Mouse (Mus musculus) urinary bladder, adult 2 months (tissue): ENCODE data around the gene Usp29. TPM values are rescaled to one million over a fixed set of nuclear protein-coding genes. Genes with fewer than 3 reads are reported as not detected.
"Not testable (repeated sequence)": the region's sequence is repeated elsewhere in the genome, so short reads cannot be mapped to it uniquely, and the experiment has no call there.

Experiments
- DNase-seq: peaks from one replicate; pipeline ENCODE4 v3.0.0; 2022; ENCODE audit warnings: low spot score
- polyA plus RNA-seq: library from polyadenylated mRNA; depleted of rRNA; stranded (reverse); fragments of >200 nt; gene quantifications from 2 replicates; pipeline ENCODE4 v1.2.3, GENCODE M21; 2012; rRNA removed

Usp29 gene
- polyA plus RNA-seq, 1 experiment, result 0.84 TPM

DNA sequence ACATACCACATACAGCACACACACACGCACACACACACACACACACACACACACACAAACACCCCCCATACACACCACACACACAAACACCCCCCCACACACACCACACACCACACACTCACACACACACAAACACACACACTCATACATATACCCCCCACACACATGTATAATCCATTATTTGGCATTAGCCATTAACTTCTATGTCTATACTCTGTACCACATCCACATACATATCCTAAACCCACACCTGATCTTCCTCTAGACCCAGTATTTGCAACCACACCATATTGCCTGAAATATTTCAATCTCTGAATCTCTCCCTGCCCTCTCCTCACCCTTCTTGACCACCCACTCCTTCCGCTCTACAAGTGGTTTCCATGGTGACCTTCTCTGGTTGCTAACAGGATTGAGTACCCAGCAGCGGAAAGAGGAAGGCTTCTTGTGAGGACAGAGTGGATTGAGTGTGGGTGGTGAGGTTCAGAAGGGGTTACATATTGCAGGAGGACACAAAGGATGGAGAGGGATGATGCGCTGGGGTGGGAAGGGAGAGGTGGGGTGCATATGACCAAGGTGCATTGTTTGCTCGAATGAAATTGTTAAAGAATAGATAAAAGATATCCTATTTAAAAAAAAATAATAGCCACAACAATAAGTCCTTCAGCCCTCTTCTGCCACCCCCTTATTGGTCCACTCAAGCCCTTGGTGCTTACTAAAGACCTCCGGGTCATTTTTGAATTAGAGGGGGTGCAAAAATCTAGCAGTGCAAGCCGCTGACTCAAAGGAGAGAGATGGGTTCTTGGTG, 195.8 kb downstream of the Usp29 start:
- no peak for DNase-seq

DNA sequence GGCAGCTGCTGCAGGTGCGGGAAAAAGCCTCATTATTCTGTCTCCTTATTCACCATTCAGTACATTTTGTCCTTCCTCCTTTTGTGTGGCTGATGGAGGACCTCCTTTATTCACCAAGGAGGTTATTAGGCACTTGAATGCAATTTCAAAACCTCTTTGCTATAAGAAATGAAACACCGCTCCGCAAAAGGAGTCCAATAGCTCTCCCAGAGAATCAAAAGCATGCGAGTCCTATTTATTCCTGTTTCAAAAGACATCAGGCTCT, 196.3 kb downstream of the Usp29 start:
- DNase-seq, result no peak

DNA sequence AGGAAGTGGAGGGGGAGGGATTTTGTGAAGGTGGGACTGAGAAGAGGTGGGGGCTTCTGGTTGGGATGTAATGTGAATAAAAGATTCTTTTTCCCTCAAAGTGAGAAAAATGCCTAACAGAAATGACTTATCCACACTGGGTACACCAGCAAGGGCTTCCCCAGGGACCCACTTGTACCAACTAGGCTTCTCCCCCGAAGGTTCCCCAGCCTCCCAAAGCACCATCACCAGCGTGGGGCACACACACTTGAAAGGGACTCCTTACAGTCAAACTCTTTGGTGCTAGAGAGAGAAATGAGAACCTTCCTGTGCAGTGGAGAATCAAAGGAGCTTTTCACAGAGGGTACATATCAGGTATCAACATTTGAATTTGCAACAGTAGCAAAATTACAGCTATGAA, 198.9 kb downstream of the Usp29 start:
- DNase-seq, result no peak

DNA sequence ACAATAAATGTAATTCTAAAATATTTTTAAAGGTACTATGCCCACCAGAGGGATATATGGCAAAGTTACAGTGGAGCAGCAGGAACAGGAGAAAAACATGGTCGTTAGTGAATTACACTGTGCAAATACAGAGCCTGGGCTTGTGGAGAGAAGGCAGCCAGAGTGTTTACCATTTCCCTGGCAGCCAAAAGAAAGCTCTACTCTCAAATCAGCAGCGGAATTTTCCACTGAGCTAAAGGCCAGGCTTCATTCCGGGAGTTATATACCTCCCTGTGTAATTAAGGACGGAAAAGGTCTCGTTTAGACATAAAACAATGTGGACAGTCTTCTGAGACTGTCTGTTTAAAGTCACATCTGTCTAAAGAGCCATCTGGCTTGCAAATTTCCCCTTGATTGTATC, 204.4 kb downstream of the Usp29 start:
- no peak for DNase-seq

DNA sequence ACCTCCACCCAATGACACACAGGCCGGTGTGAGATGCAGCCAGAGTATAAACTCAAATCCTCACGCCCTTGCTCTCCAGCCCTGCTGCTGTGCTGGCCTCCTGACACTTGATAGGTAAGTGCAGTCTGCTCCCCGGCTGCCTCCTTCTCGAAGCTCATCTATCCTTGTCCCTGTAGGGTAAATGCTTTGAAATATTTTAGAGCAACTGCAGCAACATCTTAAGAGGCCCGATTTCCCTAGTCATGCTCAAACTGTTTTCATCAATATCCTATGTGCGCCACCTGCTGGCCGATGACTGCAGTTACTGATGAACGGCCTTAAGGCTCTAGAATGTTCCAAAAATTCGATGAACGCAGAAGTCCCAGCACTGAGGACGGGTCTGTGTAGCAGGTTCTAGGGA, 206.7 kb downstream of the Usp29 start:
- peak; percentile 51 for DNase-seq

DNA sequence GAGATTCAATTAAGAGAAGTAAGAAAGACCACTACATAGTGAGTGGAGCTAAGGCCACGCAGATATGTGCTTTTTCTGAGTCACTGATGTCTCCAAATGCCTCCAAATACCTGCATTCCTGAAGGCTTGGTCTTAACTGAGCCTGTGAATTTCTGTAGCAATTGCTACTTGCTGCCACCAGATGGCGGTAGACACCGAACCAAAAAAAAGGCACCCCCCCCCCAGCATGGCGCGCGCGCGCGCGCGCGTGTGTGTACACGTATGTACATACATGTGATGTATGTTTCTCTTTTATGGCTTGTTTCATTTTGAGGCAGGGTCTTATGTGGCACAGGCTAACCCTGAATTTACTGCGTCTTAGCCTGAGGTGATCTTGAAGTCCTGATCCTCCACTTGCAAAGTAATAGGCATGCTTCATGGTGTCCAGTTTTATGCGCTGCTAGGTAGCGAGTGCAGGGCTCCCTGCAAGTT, 210.4 kb downstream of the Usp29 start:
- no peak for DNase-seq

DNA sequence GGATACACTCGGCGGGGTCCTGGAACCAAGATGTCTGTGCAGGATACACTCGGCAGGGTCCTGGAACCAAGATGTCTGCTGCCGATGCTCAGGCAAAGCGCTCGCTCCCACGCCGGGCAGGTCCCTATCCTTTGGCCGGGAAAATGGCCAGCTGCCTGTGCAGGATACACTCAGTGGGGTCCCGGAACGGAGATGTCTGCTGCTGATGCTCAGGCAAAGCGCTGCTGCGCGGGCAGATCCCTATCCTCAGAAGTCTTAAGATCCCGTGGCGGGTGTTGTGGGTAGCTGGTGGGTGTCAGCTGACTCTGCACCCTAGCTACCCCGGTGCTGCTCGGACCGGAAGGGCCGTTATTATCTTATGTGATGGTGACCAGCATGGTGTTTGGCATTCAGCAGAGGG, 217.7 kb downstream of the Usp29 start:
- not testable (repeated sequence) for DNase-seq

DNA sequence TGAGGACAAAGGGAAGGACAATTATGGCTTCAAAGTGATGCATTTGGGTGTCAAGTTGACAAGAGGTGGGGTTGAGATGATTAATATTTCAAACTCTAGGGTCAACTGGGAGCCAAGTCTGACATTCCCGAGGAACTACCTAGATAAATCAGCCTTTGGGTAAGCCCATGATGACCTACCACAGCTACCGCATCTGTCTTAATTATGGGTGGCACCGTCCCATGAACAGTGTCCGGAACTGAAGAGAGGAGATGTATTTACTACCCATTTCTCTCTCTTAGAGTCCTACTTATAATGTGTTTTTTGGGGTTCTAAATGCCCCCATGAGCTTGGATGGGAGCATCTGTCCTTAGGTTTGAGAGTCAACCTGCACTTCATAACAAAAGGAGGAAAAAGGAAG, 226.2 kb downstream of the Usp29 start:
- no peak for DNase-seq

DNA sequence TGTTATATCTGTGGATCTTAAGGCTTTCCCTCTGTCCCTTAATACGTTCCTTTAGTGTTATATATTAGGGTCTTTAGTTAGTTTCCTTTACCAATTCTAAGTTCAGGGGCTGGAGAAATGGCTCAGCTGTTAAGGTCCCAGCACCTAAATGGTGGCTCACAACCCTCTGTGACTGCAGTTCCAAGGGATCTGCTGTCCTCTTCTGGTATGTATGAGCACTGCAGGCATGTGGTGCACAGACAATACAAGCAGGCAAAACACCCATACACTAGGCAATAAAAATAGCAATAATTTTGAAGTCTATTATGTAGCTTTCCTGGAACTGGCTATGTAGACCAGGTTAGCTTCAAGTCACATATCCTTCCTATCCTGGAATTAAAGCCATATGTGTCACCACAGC, 228.2 kb downstream of the Usp29 start:
- no peak for DNase-seq

DNA sequence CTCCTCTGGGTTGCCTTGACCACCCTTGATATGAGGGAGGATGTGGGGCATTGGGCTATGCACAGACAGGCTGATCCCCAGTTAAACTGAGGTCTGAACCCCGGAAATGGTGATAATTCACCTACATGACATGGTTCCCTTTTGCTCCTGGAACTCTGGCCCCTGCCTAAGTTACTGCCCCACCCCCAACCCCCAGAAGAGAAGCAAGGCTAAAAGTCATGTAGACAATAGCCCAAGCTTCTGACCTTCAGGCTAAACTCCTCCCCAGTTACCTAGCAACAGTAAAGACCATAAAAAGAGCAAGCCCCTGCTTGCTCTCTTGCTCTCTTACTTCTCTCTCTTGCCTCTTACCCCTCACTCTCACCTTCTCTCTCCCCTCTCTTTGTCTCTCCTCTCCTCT, 243.2 kb downstream of the Usp29 start:
- DNase-seq, result no peak

DNA sequence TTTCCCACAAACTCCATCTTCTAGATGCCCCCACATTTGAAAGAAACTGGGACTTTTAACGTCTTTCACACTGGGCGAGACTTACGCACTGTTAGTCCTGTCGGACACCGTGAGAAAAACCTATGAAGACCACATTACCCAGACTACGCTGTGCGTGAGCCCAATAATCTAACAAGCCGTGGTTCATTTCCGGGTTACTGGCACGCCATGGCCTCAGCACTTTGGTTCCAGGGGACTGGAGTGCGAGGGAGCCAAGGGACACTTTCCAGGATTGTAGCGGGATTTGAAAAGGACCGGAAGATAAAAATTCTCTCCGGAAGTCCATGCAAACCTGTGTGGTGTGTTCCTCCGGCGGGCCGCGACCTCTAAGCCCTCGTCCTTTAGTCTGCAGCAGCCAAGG, 246.5 kb downstream of the Usp29 start:
- no peak for DNase-seq

DNA sequence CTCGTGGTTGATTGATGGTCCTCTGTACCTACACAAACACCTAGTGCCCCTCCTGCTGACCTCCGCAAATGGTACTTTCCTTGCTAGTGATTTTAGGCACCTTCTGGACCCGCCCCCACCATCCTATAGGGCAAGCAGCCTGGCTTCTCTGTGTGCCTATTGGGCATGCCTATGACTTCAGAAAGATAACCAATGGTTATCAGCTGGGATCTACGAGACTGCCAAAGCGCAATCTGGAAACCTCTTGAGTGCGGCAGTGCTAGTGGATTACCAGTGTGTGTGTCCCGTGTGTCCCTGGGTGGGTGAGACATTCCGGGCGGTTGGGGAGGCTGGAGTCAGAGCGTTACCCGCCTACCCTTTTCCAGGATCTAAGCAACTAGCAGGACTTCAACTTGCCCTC, 264.9 kb downstream of the Usp29 start, which contains the start of gene Aurkc:
Gene Aurkc (plus strand): TSS at position 50 of the 400 bp plus-strand sequence.
- not testable (repeated sequence) for DNase-seq

DNA sequence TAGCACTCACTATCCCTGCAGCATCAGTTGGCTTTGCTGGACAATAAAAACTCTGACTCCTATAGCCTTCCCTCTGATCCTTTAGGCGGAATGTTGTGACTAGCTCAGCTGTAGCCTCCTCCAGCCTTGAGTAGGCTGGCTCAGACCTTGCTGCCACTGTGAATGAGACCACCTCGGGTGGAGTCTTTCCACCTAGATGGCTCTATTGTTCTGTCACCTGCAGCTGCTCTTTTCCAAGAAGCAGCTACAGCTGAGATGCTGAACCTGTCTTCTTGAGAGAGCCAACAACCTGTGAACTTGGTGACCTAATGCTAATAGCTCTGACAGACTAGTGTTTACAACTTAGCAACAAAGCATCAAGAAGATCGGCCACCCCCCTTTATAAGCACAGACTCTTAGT, 268.5 kb downstream of the Usp29 start:
- not testable (repeated sequence) for DNase-seq

DNA sequence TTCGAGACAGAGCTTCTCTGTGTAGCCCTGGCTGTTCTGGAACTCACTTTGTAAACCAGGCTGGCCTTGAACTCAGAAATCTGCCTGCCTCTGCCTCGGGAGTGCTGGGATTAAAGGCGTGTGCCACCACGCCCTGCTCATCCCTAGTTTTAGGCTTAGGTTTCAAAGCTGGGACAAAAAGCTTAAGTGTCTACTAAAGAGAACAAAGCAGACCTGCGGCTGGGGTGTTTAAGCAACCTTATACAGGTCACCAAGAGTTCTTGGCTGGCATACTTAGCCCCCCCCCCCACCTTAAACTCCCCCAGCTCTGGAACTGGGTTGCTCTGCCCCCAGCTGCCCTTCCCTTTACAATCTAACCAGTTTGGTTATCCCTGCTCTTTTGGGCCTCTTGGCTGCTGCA, 275.1 kb downstream of the Usp29 start:
- not testable (repeated sequence) for DNase-seq

Other genes starting within 250 kb of the Usp29 start
- not detected in 2 replicates for gene Olfr5, start 243.6 kb upstream of the Usp29 start, polyA plus RNA-seq
- not detected in 2 replicates for gene Olfr1347, start 230.8 kb upstream of the Usp29 start, polyA plus RNA-seq
- not detected in 2 replicates for gene Olfr1348, start 221.8 kb upstream of the Usp29 start, polyA plus RNA-seq
- gene Olfr1349, start 207.6 kb upstream of the Usp29 start, polyA plus RNA-seq, result not detected in 2 replicates
- not detected in 2 replicates for gene Olfr1350, start 165.7 kb upstream of the Usp29 start, polyA plus RNA-seq
- 2.6 and 4.4 TPM in 2 replicates for gene Zim1, start 34.1 kb upstream of the Usp29 start, polyA plus RNA-seq
- gene Peg3, start 147 bp upstream of the Usp29 start, polyA plus RNA-seq, result 34.1 and 38.6 TPM in 2 replicates